Mouse (Mus musculus) lung, postnatal 25 days (tissue): ENCODE measurements around the gene Hoxc9.

ENCODE experiments used
- DNase-seq: peaks from one replicate; pipeline ENCODE4 v3.0.0; 2022; ENCODE audit warnings: low spot score

The Hoxc9 gene

DNA sequence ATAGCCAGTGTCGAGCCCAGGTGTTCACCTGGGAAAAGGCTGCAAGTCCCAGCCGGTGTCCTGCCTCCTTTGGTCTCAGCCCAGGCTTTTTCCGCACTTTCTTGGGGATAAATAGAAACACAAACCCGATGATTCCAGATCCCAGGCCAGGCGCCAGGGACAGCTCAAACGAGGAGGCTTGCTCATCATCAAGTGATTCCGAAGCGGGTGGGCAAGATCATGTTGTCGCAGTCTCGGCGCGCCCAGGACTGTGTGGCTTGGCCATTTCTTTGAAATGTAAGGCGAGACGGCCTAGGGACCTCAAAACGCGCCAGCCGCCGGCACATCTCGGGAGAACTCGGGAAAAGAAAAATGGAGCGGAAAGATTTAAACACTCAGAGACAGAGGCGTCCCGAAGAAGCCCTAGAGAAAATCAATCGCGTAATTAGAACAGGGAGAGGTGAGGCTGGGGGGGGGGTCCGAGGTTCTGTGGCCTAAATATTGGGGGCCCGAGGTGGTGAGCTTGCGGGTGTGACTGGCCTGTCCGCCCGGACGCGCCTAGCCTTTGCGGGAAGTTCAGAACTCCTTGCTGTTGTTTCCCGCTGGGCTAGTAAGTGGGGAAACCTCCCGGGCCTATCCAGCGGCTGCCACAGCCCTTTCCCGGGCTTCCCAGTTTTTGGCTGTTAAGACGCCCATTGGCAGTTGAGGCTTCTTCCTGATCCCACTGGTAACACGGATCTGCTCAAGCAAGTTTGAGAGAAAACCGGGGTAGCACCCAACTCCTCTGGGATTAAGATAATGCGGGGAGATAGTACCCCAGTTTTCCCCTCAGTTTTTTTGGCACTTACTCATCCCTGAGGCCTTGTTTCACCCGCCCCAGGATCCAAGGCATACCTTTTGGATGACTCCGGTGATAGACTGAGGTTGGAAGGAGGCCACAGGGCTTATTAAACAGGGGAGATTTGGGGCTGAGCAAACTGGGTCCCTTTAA lies 51.3 kb downstream of the Hoxc9 start:
- DNase-seq, result no peak

DNA sequence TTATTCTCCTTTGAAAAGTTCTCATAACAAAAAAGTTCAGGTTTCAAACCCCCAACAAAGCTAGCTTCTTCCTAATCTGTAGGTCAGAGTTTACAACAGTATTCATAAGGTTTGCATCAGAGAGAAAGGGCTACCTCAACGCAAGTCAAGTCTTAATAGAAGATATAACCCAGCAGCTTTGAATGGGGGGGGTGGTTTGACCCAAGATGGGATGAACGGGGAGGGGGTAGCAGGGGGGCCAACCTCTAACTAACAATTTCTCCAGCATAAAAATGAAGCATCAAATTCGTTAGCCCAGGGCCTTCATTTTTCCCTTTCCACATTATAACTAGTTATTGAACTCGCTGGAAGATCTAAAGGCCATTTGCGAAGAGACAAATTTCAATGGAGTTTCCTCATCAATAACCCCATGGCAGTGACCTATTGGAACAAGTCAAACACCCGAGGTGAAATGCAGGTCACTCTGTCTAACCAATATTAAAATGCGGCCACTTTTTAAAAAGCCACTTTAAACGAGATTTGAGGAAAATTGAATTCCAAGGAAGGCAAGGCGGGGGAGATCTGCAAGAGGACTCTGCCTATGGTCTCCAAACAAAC lies 52.8 kb downstream of the Hoxc9 start:
- no peak for DNase-seq

DNA sequence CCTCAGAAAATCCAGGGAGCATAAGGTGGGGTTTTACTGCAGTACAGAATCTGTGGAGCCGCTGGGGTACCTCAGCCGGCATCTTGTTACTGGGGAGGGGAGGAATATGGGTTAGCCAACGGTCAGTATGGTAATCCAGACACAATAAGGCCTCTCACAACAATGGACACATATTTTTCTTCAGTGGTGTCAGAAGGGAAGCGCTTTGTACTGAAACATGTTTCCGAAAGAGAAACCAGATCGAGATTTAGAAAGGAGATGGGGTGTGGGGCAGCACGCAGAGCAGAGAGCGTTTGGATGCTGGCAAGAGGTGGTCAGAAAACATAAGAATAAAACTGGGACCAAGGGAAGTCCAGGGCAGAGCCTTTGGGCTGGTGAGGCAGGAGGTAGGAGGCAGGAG lies 53.9 kb downstream of the Hoxc9 start:
- DNase-seq, result no peak

DNA sequence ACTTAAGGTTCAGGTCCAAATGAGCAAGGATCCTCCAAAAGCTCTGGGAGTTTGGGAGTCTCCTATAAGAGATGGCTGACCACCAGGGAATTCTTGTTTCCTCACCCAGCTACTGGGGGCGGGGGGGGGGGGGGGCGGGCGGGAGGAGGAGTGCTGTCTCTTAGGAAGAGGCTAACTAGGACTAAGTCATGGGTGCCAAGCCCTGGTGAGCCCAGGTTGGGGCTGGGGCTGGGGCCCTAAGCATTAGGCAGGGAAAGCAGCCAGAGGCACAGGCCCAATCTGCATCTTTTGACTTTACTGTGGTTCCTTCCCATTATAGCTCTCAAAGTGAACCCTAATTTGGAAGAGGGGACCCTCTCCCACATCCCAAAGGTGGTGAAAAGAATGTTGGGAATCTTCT lies 55.9 kb downstream of the Hoxc9 start:
- no peak for DNase-seq

DNA sequence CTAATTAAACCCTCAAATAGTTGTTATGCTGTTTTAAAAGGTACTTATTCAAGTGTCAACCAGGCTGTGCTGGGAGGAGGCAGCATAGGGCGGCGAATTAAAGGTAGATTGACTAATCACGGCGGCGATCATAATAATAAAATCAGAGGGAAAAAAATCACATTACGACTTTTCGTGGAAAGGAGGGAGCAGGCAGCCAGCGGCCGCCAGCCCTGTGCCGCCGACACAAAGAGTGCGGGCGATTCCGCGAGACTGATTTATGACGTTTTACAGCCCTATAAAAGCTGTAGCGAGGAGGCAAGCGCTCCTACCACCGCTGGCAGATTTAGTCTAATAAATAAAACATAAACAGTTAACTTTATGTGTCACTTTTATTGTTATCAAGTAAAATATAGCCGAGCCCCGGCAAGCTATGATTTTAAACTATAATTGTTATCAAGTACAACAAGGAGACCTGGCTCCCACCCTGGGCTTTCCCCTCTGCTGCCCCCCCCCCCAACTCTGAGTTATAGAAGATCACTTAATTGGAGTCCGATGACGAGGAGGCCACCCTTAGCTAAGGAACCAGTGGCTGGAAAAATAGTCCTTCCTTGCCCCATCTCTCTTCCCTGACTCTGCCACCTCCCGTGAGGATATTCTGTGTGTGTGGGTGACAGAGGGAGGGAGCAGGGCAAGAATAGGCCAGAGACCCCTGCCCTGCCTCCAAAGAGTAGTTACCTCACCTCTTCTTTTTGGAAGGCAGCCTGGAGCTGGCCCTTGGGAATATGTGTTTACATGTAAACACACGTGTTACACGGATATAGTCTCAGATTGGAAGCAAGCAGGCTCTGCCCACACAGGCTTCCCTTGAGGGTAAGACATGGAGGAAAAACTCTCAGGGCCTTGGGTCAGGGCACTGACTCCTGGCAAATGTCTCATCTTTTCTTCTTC lies 56.7 kb downstream of the Hoxc9 start:
- DNase-seq, result no peak

DNA sequence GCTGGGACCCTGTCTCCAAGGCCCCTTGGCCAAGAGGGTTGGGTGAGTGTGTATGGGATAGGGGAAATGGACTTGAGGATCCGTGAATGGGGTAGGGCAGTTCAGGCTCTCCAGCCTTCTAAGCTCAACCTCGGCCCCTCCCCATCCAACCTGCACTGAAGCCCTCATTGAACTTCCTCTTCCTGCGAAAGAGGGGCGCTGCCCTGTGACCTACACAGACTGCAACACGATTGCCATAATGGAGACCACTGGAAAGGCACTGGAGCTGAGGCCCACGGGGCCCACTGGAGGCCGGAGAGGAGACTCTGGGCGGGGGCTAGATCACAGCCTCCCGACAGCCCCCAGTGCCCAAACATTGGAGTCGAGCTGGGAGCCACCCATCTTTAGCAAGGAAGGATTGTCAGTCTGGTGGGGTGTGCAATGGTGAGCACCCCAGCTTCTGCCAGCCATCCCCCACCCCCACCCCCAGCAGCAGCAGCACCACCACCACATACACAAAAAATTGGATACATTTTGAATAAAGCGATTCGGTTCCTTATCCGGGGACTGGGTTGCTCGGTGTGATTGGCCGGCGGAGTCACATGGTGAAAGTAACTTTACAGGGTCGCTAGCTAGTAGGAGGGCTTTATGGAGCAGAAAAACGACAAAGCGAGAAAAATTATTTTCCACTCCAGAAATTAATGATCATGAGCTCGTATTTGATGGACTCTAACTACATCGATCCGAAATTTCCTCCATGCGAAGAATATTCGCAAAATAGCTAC lies 58.0 kb downstream of the Hoxc9 start:
- no peak for DNase-seq
